Mouse (Mus musculus) embryonic facial prominence, embryonic 14.5 days (tissue): ENCODE results near the gene Cfh. TPM values are rescaled to one million over a fixed set of nuclear protein-coding genes. Genes with fewer than 3 reads are reported as not detected.

Experiments
- ATAC-seq: fragments of 200-750 bp; cut with Nextera tagmentation; 2 replicates; pipeline ENCODE4 v1.8.0; 2017; ENCODE audit warnings: low read depth, moderate number of reproducible peaks, moderate TSS enrichment
- DNase-seq: peaks from one replicate; pipeline ENCODE4 v3.0.0-alpha.2; 2015; ENCODE audit warnings: low spot score
- H3K27ac ChIP-seq: fragments of 300-500 bp; sonication (generic); replicated peaks from 2 replicates; pipeline ENCODE4 v1.5.1; 2014; ENCODE audit warnings: low read depth, mild to moderate bottlenecking, low read length, moderate library complexity
- H3K27me3 ChIP-seq: fragments of 300-500 bp; sonication (generic); replicated peaks from 2 replicates; pipeline ENCODE4 v1.6.1; 2014; ENCODE audit warnings: low read length; ENCODE audit not compliant: control insufficient read depth, insufficient read depth
- H3K36me3 ChIP-seq: fragments of 300-500 bp; sonication (generic); 2 replicates; pipeline ENCODE4 v1.6.1; 2014; ENCODE audit warnings: low read length, mixed read lengths; ENCODE audit not compliant: control insufficient read depth, insufficient read depth
- H3K4me1 ChIP-seq: fragments of 300-500 bp; sonication (generic); 2 replicates; pipeline ENCODE4 v1.6.1; 2014; ENCODE audit warnings: antibody characterized with exemption, low read length; ENCODE audit not compliant: control insufficient read depth, insufficient read depth
- H3K4me2 ChIP-seq: fragments of 300-500 bp; sonication (generic); 2 replicates; pipeline ENCODE4 v1.6.1; 2014; ENCODE audit warnings: low read depth, mild to moderate bottlenecking, low read length, moderate library complexity, mixed read lengths
- H3K4me3 ChIP-seq: fragments of 300-500 bp; sonication (generic); 2 replicates; pipeline ENCODE4 v1.5.1; 2014; ENCODE audit warnings: low read depth, mild to moderate bottlenecking, low read length
- H3K9ac ChIP-seq: fragments of 300-500 bp; sonication (generic); 2 replicates; pipeline ENCODE4 v1.6.1; 2014; ENCODE audit warnings: low read depth, mild to moderate bottlenecking, low read length, moderate library complexity, mixed read lengths
- H3K9me3 ChIP-seq: fragments of 300-500 bp; sonication (generic); 2 replicates; pipeline ENCODE4 v1.6.1; 2016; ENCODE audit warnings: low read length; ENCODE audit not compliant: control insufficient read depth
- WGBS: fragments of 180-500 bp; shearing (Covaris S2); extraction: QIAGEN DNeasy Blood & Tissue Kit; methylation state at CpG from one replicate; pipeline ENCODE4 v1.1.7; 2014; 5-methylcytosine and 5-hydroxymethylcytosine counted together
- polyA plus RNA-seq: library from polyadenylated mRNA; unstranded; fragments of >200 nt; fragmentation: Nextera tagmentation; extraction: Ambion mirVana; gene quantifications from 2 replicates; pipeline ENCODE4 v1.2.1, GENCODE M21; 2014

The Cfh gene
- polyA plus RNA-seq, 1 experiment from 2014 or later, result 36.2 TPM

- no peaks in the 10 kb centered on the region for H3K36me3 ChIP-seq
- no peaks in the 10 kb centered on the region for H3K9me3 ChIP-seq
- H3K4me1 ChIP-seq, result no peaks in the 10 kb centered on the region
- no peak overlapping the region for H3K4me3 ChIP-seq
- H3K27me3 ChIP-seq, result no peaks in the 10 kb centered on the region
- WGBS, result 89% methylated on average over 2 of the region's 3 CpGs
- H3K9ac ChIP-seq, result no peak overlapping the region
- H3K27ac ChIP-seq, result no peak overlapping the region
- H3K4me2 ChIP-seq, result no peak overlapping the region
- no peak for ATAC-seq
- DNase-seq, result no peak
These were observed 24.6 kb downstream of the Cfh start for GRCm38 (mm10) chr1:140158970-140159369.

GRCm38 (mm10) chr1:140069471-140069870, 114.1 kb downstream of the Cfh start:
- Histone ChIP-seq H3K9ac (no peak overlapping the region), H3K9me3 (no peaks in the 10 kb centered on the region), H3K4me2 (no peak overlapping the region), H3K27ac (no peak overlapping the region), H3K4me3 (no peak overlapping the region), H3K4me1 (no peaks in the 10 kb centered on the region), H3K36me3 (no peaks in the 10 kb centered on the region), H3K27me3 (no peaks in the 10 kb centered on the region)
- ATAC-seq (no peak), DNase-seq (no peak)

Other genes starting within 250 kb of the Cfh start
- gene Kcnt2, start 62.4 kb upstream of the Cfh start, polyA plus RNA-seq, result 1.6 TPM in 2 replicates